Mouse (Mus musculus): ENCODE data around the gene Ypel5.

Gene Ypel5

DNA sequence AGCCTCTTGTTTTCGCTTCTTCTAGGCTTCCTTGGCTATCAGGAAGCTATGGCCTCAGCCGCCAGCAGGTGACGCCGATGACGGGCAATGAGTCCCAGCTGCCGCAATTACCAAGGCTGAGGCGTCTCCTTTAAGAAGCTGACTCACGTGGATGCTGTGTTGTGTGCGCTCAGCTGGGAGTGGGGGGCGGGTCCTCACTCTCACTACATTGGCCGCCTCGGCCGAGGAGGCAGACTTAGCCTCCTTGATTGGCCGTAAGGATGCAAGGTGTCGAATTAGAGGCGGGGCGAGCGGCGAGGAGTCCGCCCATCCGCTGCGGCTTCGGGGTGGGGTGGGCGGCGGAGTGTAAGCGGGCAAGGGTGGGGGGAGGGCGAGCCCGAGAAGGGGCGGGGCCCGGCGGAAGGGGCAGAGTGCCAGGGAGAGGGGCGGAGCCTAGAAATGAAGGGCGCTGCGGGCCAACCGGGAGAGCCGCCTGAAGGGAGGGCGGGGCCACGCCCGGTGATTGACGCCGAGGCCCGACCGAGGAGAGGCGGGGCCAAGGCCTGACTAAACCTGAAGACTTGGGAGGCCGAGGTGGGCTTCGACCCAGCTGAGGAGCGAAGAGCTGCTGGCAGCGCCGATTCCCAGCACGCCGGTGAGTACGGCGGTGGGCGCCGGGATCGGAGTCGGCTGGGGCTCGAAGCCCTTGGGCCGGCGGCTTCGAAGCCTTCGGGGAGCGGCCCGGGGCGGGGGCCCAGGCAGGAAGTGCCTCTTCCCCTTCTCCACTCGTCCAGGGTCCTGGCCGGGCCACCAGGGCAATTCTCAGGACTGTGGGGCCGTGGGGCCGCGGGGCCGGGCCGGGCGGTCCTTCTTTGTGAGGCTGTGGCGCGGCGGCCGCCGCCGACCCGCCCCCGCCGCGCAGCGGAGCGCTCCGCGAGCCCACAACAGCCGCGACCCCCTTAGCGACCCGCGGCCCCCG lies at the start of gene Ypel5:
Ypel5 (plus strand) TSS at position 296 of the 958 bp plus-strand sequence.
- peak; percentile 97 to 99 for DNase-seq

DNA sequence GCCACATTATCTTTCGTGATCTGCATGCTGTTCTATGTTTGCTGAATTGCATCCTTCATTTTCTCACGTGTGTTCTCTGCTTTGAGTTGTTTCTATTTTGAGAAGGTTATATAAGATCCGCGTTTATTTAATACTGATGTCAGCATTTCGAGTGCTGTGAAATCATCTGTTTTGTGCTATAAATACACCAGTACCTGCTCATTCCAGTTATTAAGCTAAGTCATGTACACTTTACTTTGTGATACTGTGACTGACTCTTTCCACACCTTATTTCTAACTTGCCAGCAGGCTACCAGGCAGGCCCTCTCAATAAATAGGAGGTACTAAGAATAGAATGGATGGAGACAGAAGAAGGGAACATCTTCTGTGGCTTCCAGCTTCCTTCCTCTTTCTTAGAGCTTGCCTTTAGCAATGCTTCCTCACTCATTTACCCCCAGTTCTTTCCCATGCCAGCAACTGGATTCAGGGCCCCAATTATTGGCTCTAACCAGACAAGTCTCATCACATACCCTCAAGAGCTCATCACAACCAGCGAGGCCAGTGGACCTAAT lies 48.3 kb upstream of the Ypel5 start:
- DNase-seq, result no peak

DNA sequence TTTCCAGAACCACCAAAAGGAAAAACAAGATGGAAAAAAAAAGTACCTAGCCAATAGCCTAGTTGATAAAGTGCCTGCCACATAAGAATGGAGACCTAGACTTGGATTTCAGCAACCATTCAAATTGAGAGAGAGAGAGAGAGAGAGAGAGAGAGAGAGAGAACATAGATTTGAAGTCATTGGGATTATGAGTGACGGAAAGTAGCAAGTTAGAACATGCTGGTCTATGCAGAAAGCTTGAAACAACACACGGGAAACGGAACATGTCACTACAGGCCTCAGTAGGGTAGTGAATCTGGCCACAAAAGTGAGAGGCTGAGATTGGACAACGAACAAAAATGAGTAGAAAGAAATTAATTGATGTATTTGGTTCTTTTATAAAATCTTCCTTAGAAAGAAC lies 43.0 kb upstream of the Ypel5 start:
- no peak for DNase-seq

DNA sequence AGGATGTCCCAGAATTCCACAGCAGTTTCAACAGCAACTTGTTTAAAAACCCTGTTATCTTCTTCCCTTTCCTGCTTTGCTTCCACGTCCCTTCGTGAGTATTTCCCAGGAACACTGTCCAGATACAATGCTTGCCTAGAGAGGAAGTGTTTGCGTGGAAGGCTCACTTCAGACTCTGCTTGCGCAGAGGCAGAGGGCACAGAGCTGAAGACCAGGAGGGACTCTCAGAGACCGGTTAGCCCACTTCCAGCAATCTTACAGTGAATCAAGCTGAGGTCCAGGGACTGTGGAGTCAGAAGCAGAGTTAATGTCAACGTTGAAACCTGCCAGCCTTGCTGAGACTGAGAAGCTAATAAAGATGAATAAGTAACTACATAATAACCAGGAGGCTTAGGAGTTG lies 41.6 kb upstream of the Ypel5 start:
- no peak for DNase-seq

DNA sequence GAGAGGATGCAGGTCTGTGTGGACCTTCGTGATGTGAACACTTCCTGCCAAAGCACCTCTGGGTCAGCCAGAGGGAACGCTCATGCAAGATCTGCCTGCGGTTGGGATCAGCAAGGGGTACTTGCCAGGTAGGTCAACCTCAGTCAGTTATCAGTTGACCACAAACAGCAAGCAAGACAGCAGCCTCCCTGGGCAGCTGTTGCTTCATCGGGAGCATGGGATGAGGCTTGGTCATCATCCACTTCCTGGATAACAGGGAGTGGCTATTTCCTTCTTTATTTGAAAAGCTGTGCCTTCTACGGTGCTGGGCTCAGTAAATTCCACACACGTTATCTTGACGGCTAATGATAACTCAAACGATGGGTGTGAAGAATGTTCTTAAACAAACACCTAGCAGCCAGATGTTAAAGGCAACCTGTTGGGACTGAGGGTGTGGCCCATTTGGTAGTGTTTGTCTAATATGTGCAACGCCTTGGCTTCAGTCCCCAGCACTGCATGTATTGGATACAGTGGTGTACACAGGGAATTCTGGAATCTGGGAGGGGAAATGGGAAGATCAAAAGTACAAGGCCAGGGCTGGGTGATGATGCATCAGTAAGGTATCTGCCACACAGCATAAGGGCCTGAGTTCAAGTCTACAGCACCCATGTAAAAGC lies 40.7 kb upstream of the Ypel5 start:
- no peak for DNase-seq

DNA sequence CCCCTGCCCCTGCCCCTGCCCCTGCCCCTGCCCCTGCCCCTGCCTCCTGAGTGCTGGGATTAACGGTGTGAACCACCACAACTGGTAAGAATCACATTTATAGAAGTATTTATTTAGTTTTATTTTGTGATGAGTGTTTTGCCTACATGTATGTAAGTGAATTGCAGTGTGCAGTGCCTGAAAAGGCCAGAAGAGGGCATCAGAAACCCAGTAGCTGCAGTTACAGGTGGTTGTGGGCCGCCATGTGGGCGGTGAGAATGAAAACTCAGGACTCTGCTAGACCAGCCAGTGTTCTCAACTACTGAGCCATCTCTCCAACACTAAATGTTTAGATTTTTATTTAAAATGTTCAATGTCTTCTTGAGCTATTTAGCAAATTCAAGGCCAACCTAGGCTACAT lies 39.7 kb upstream of the Ypel5 start:
- DNase-seq, result peak; percentile 6 to 14

DNA sequence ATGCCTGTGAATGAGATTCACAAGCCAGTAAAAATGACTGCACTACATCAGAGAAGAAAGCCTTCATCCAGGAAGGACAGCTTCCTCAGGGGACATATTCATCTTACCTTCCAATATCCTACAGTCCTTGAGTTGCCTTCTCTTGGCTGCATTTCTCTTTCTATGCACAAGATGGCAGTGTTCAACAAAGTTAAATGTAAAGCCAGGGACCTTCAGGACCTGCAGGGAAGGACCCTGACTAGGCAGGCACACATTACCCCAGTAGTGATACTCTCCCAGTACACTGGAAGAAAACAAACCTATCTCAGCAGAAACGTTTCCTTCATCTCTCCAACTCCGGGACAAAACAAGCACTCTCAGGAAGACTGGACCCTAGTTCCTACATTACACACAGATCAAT lies 38.4 kb upstream of the Ypel5 start:
- peak in 1 of 2 experiments; percentile 19 for DNase-seq

DNA sequence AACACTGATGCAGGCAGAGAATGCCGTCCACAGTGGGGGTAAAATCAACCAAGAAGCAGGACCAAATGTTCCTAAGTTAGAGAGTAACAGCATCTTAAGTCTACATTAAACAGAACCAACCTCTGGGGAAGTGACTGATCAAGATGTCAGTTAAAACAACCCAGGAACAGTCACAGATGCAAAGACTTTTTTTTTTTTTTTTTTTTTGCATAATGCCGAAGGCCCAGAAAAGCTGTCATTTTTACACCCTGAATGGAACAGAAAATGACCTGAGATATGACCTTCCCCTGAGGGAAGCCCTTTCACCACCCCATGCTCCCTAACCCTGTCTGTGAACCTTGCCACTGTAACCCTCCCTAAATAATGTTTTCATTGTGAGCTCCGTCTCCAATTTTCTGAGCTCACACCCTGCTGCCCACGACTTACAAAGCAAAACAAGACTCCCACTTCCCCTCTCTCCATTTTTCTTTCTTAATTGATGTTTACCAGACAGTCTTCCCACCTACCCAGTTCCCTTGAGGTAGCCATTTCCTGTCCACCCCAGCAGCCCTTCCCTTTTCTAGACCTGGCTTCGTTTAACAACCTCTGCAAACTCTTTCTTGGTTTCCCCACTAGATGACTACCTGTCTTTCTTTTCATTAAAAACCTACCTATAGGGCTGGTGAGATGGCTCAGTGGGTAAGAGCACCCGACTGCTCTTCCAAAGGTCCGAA lies 26.2 kb upstream of the Ypel5 start:
- no peak for DNase-seq

DNA sequence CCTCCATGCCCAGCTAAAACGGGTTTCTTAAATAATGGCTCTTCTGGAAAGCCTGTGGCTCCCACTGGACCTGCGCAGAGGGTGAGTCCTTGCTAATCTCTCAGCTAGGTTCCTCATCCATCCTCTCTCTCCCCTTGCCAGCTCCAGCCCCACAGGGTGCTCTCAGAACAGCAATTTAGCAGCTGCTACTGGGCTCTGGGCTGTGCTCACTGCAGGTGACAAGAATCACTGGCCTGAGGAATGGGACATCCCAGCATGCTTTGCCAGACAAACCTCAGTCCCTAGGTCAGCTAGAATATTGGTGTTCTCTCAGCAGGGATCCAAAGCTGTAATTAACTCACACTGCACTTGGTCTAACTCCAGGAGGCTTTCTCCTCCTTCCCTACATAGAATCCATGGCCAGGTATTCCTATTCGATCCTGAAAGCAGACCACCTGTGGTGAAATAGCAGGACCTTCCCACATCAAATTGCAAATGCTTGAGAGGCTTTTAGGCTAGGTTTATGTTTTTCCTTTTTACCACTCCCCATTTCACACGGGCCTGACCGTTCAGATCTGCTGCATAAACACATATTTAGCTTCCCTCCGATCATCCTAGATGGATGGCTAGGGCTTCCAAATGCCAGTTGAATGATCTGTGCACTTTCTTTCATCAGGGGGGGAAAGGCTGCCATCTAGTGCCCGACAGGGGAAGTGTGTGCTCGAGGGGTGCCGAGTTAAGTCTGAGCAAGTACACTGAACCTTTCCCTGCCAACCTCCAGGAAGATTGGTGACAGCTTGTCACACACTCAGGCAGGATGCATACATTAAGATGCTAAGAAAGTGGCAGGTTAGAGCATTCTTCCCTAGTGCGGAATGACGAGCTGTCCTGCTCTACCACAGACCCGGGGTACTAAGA lies 22.6 kb upstream of the Ypel5 start:
- peak; percentile 66 to 73 for DNase-seq

DNA sequence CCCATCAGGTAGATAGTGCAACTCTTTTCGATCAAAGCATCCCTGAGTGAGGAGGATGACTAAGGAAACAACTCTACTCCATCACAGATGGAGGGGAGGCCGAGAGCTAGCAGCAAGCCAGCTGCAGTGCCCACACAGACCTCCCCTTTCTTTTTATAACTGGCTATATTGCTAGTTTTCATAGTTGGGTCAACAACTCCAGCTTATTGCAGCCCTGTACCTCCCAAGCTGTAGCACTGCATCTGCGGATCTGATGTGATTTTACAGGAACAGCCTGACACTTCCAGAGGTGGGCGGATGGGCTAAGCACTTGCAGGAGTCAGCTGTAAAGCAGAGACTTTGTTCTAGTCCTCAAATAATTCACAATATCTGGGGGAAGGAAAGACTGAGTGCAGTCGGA lies 18.7 kb upstream of the Ypel5 start:
- DNase-seq, result no peak

DNA sequence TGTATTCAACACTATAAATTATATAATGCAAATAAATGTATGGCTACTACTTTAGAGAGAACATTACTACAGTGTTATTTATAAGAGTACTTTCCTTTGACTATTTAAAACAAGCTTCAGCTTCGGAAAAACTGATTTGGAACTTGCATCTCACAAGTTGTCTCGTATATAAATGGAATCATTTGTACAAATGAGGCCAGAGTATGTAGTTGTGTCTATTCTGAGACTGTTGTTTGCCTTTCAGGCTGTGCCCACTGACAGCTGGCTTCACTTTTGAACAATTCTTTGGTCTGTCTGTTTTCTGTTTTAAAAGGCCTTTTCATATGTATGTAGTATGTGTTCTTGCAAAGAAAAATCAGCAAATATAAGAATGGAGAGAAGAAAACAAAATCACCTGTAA lies 16.5 kb upstream of the Ypel5 start:
- no peak for DNase-seq

DNA sequence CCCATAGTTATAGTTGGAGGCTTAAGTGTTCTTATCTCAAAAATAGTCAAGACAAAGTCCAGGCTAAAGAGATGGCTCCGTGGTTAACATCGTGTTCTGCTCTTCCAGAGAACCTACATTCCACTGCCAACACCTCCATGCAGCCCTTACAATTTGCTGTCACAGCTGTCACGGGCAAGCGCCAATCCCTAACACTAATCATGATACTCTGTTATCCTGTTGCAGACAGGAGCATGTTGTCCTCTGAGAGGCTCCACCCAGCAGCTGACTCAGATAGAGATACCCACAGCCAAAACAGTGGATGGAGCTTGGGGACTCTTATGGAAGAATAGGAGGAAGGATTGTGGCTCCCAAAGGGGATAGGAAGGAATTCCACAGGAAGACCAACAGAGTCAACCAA lies 15.8 kb upstream of the Ypel5 start:
- DNase-seq, result no peak

DNA sequence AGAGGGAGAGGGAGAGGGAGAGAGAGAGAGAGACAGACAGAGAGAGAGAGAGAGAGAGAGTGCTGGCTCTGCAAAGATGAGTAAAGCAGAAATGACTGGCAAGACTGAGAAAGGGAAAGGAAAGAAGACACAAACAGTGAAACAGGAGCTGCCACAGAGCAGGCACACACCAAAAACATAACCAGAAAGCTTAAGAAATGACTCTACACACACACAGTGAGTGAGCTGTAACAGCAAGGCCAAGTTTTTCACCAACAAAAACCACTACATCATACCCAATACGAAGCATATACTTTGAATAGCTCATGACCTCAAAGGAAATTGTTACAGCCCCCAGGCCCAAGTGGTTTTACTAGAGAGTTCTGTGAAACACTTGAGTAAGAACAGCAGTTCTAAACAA lies 14.3 kb upstream of the Ypel5 start:
- DNase-seq, result no peak

DNA sequence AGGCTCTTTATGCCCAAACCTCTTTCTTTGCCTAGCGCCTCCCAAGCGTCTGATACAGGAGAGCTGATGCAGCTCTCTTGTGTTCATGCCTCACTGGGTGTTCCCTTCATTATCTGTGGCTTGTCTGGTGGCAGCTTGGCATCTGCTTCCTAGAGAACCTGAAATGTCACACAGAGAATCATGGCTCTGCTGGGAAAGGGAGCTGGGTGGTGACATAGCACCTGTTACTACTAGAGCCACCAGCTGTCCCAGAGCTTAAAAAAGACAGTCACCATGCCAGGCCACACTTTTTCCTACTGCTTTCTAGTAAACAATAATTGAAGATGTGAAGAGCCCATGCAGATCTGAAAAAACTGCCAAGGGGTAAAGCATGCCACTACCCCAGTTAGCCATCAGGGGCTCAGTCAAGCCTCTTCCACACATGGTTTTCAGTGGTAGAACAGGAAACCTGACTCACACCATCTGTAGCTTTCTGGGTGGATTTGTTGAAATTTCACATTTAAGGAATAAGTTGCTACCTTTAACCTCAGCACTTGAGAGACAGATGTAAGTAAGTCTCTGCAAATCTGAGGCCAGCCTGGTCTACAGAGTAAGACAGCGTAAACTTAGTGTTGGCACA lies 9.2 kb upstream of the Ypel5 start:
- DNase-seq, result no peak

DNA sequence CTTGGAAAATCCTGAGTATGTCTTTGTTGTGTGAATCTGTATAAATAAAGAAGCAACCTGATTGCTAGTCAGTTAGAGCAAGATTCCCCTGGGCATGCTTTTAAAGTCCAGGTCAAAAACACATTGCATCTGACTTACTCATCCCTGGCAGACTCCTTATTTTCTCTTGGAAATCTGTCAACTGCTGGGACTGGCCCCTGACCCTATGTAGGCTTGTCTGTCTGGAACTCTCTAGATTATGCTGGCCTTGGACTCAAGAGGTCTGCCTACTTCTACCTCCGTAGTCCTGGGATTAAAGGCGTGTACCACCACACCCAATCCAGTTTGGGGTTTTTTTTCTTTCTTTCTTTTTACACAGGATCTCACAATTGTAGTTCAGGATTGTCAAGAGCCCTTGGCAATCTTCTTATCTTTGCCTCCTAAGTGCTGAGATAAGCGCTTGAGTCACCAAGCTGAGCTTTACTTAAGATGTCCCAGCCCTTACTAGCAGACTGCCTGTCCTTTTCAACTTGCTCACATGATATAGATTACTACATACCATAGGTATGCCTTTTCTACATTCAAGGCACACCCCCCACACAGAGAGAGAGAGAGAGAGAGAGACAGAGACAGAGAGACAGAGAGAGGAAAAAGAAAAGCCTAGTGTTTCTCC lies 8.1 kb upstream of the Ypel5 start:
- DNase-seq, result no peak

DNA sequence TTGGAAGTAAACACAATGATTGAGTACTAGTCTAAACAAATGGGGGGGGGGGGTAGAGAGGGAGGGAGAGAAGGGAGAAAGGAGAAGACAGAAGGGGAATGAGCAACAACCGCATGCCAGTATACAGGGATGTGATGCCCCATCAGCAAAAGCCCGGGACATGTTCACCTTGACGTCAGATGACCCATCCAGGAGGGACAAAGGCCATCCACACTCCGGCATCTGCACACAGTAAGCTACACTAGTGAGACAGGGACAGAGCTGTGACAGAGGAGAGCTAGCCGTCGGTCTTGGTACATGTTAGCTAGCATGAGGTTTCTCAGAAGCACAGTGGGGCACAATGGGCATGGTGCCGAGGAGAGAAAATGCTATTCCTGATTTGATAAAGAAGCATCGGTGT lies 7.6 kb upstream of the Ypel5 start:
- DNase-seq, result no peak

DNA sequence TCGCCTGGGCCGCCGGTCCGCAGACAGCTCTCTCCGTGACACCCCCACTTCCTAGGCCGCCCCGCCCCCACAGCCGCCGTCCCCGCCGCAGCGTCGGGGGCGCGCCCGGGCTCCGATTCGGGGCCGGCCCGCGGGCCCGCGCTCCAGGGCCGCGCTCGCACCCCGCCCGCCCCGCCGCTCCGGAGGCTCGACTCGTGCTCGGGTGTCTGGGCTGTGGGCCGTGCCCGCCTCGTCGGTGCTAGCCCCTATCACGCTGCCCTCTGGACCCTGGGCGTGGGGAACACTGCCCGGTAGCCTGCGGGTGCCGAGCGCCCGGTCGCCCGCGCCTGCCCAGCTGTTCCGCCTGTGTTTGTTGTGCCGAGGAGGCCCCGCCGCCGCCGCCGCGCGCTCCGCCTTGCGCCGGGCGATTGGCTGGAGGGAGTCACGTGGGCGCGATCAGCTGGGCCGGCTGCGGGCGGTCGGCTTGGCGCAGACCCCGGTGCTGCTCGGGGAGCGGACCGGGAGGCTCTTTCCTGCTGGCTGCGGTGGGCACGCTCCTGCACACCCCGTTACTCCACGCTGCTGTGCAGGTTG lies 973 bp downstream of the Ypel5 start:
- DNase-seq, result peak; percentile 94 to 96

DNA sequence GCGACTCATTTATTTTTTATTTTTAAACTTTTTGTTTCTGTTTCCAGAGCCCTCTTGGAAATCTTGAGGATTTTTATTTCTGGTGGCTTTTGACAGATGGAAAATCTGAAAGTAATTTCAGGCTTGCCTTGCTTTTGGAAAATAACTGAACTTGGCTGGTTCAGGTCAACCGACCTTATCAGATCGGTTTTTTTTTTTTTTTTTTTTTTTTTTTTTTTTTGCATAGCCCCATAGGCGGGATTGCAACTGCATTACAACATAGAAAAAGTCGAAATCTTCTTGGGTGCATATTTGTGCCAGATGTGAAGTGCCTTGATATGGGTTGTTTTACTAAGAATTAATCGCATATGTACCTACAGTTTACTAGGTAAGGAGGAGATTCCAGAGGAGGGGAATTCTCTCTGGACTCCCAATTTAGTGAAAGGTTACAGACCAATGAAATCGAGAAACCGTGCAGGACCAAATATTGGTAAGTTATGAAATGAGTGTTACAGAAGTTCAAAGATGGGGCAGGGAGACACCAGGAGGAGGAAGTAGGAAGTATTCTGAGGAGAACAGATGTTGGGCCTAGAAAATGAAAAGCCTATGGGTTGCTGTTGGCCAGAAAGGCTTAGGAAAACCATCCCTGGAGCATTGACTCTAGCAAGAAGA lies 1.7 kb downstream of the Ypel5 start:
- no peak for DNase-seq

DNA sequence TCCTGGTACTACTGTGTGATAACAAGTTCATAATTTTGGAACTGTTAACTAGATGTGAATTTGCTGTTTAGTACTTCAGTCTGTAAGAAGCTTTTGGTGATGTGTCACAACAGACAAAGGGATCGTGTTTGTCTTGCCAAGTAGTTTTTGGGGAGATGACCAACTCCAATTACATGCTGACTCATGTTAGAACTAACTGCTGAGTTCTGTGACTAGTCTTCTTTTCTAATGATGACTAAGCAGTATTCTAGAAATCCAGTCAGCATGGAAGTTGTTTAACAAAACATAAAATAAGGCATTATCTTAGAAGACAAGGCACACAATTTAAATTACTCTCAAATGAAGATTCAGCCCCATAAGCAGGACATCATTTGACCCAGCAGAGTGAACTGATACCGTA lies 2.7 kb downstream of the Ypel5 start:
- DNase-seq, result no peak

DNA sequence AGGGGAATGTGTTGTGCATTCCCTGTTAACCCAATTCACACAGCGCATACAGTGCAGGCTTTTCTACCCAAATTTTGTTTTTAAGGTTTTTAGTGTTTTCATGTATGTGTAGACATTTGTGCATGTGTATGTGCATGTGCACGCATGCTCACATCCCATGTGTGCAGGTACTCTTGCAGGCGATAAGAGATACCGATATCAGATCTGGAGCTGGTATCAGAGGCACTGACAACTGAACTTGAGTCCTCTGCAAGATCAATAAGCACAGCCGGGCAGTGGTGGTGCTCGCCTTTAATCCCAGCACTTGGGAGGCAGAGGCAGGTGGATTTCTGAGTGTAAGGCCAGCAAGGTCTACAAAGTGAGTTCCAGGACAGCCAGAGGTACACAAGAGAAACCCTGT lies 8.1 kb downstream of the Ypel5 start:
- no peak for DNase-seq
